Mouse (Mus musculus) forebrain, embryonic 13.5 days (tissue): ENCODE results near the gene Defb22. TPM values are rescaled to one million over a fixed set of nuclear protein-coding genes. Genes with fewer than 3 reads are reported as not detected.

Source experiments
- ATAC-seq: fragments of 200-750 bp; cut with Nextera tagmentation; 2 replicates; pipeline ENCODE4 v1.8.0; 2017
- H3K27ac ChIP-seq: fragments of 300-500 bp; sonication (generic); 2 replicates; pipeline ENCODE4 v1.5.1; 2015; ENCODE audit warnings: inconsistent platforms, mild to moderate bottlenecking, moderate library complexity
- H3K27me3 ChIP-seq: fragments of 300-500 bp; sonication (generic); 2 replicates; pipeline ENCODE4 v1.6.1; 2015; ENCODE audit warnings: mild to moderate bottlenecking, inconsistent platforms
- H3K36me3 ChIP-seq: fragments of 300-500 bp; sonication (generic); 2 replicates; pipeline ENCODE4 v1.6.1; 2015; ENCODE audit warnings: mild to moderate bottlenecking, inconsistent platforms; ENCODE audit not compliant: poor library complexity, severe bottlenecking
- H3K4me1 ChIP-seq: fragments of 300-500 bp; sonication (generic); 2 replicates; pipeline ENCODE4 v1.6.1; 2015; ENCODE audit warnings: inconsistent platforms
- H3K4me2 ChIP-seq: fragments of 300-500 bp; sonication (generic); 2 replicates; pipeline ENCODE4 v1.6.1; 2015; ENCODE audit warnings: inconsistent platforms, mild to moderate bottlenecking, moderate library complexity
- H3K4me3 ChIP-seq: fragments of 300-500 bp; sonication (generic); 2 replicates; pipeline ENCODE4 v1.5.1; 2015; ENCODE audit warnings: mild to moderate bottlenecking, inconsistent platforms
- H3K9ac ChIP-seq: fragments of 300-500 bp; sonication (generic); 2 replicates; pipeline ENCODE4 v1.6.1; 2015; ENCODE audit warnings: mild to moderate bottlenecking, inconsistent platforms
- H3K9me3 ChIP-seq: fragments of 300-500 bp; sonication (generic); replicated peaks from 2 replicates; pipeline ENCODE4 v1.6.1; 2016; ENCODE audit warnings: inconsistent platforms
- WGBS: fragments of 180-500 bp; shearing (Covaris S2); methylation state at CpG from one replicate; pipeline ENCODE4 v1.1.7; 2015; 5-methylcytosine and 5-hydroxymethylcytosine counted together
- polyA plus RNA-seq: library from polyadenylated mRNA; unstranded; fragments of >200 nt; fragmentation: Nextera tagmentation; extraction: Ambion mirVana; gene quantifications from 2 replicates; pipeline ENCODE4 v1.2.1, GENCODE M21; 2015

Defb22 gene
- not detected in 2 replicates for polyA plus RNA-seq

- ATAC-seq, result no peak
Measured at GRCm38 (mm10) chr2:152490038-152490437, at the start of gene Defb22. Gene Defb22, minus strand, starts transcription at chr2:152490138.

GRCm38 (mm10) chr2:152517981-152518380 lies 28.0 kb upstream of the Defb22 start, which contains the start of gene Defb28:
Gene Defb28, plus strand, starts transcription at chr2:152518255.
- Histone ChIP-seq H3K4me1 (no peaks in the 10 kb centered on the region), H3K4me2 (no peak within 1 kb of the TSS), H3K27me3 (no peaks in the 10 kb centered on the region), H3K27ac (no peak within 1 kb of the TSS), H3K9me3 (no peaks in the 10 kb centered on the region), H3K9ac (no peak within 1 kb of the TSS), H3K4me3 (no peak within 1 kb of the TSS), H3K36me3 (no peaks in the 10 kb centered on the region)
- 77% methylated on average over 4 of the region's 4 CpGs for WGBS
- ATAC-seq, result no peak

More at GRCm38 (mm10) chr2:152490038-152490437, at the start of gene Defb22:
- H3K4me3 ChIP-seq, result no peak within 1 kb of the TSS
- H3K4me1 ChIP-seq, result no peaks in the 10 kb centered on the region
- H3K9ac ChIP-seq, result no peak within 1 kb of the TSS
- H3K9me3 ChIP-seq, result no peaks in the 10 kb centered on the region
- H3K27me3 ChIP-seq, result no peaks in the 10 kb centered on the region
- H3K4me2 ChIP-seq, result no peak within 1 kb of the TSS
- no peak within 1 kb of the TSS for H3K27ac ChIP-seq
- no peaks in the 10 kb centered on the region for H3K36me3 ChIP-seq

DNA sequence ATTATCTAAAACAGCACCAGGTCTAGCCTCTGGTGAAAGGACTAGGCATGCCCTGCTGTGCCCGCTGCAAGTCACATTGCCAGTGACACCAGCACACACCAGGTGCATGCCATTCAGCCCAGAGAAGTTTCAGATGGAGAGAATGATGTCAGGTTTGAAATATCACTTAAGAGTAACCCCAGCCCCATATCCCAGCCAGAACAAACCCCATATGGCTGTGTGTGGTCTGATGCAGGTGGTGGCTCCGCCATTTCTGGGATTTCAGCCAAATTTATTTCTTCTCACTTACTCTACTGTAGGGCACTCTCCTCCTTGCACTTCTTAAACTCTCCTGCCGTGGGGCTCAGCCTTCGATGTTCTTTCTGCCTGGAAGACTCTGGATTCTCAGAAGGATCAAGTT lies 26.1 kb upstream of the Defb22 start:
- H3K4me2 ChIP-seq, result no peak overlapping the region
- H3K27me3 ChIP-seq, result no peaks in the 10 kb centered on the region
- H3K4me1 ChIP-seq, result no peaks in the 10 kb centered on the region
- no peaks in the 10 kb centered on the region for H3K9me3 ChIP-seq
- H3K9ac ChIP-seq, result no peak overlapping the region
- 70% methylated on average over 4 of the region's 4 CpGs for WGBS
- no peaks in the 10 kb centered on the region for H3K36me3 ChIP-seq
- no peak overlapping the region for H3K4me3 ChIP-seq
- no peak overlapping the region for H3K27ac ChIP-seq
- ATAC-seq, result no peak

GRCm38 (mm10) chr2:152511592-152511991 lies 21.7 kb upstream of the Defb22 start, which contains the start of gene Defb26:
Gene Defb26, minus strand, starts transcription at chr2:152511692.
- ATAC-seq, result no peak
- Histone ChIP-seq H3K27me3 (no peaks in the 10 kb centered on the region), H3K9ac (no peak within 1 kb of the TSS), H3K4me2 (no peak within 1 kb of the TSS), H3K4me1 (no peaks in the 10 kb centered on the region), H3K36me3 (no peaks in the 10 kb centered on the region), H3K27ac (no peak within 1 kb of the TSS), H3K4me3 (no peak within 1 kb of the TSS), H3K9me3 (no peaks in the 10 kb centered on the region)
- 67% methylated on average over 1 of the region's 1 CpGs for WGBS

DNA sequence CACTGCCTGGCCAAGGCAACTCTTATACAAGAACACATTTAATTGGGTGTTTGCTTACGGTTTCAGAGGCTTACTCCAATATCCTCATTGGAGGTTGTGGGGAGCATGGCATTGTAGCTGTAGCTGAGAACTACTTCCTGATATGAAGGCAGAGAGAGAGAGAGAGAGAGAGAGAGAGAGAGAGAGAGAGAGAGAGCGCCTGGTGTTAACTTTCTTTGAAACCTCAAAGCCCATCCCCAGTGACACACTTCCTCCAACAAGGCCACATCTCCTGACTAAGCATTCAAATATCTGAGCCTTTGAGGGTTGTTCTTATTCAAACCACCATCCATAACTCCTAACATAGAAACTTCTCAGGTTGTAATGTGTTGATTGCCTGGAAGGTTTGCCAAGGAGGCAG lies 14.0 kb upstream of the Defb22 start:
- no peaks in the 10 kb centered on the region for H3K36me3 ChIP-seq
- H3K9me3 ChIP-seq, result no peaks in the 10 kb centered on the region
- H3K4me1 ChIP-seq, result no peaks in the 10 kb centered on the region
- H3K4me3 ChIP-seq, result no peak overlapping the region
- no peaks in the 10 kb centered on the region for H3K27me3 ChIP-seq
- no peak for ATAC-seq
- H3K27ac ChIP-seq, result no peak overlapping the region
- WGBS, result 88% methylated on average over 2 of the region's 2 CpGs
- no peak overlapping the region for H3K4me2 ChIP-seq
- no peak overlapping the region for H3K9ac ChIP-seq

GRCm38 (mm10) chr2:152500863-152501229 lies 10.9 kb upstream of the Defb22 start:
- Histone ChIP-seq H3K4me2 (no peak overlapping the region), H3K4me3 (no peak overlapping the region), H3K9ac (no peak overlapping the region), H3K4me1 (no peaks in the 10 kb centered on the region), H3K27me3 (no peaks in the 10 kb centered on the region), H3K9me3 (no peaks in the 10 kb centered on the region), H3K36me3 (no peaks in the 10 kb centered on the region), H3K27ac (no peak overlapping the region)
- ATAC-seq, result no peak
- 80% methylated on average over 6 of the region's 6 CpGs for WGBS

GRCm38 (mm10) chr2:152500204-152500862 lies 10.4 kb upstream of the Defb22 start:
- no peak overlapping the region for H3K4me3 ChIP-seq
- H3K27ac ChIP-seq, result no peak overlapping the region
- 84% methylated on average over 7 of the region's 7 CpGs for WGBS
- ATAC-seq, result no peak
- no peak overlapping the region for H3K4me2 ChIP-seq
- no peaks in the 10 kb centered on the region for H3K9me3 ChIP-seq
- no peaks in the 10 kb centered on the region for H3K36me3 ChIP-seq
- H3K27me3 ChIP-seq, result no peaks in the 10 kb centered on the region
- H3K9ac ChIP-seq, result no peak overlapping the region
- no peaks in the 10 kb centered on the region for H3K4me1 ChIP-seq

GRCm38 (mm10) chr2:152498020-152498419 lies 8.1 kb upstream of the Defb22 start:
- 85% methylated on average over 6 of the region's 6 CpGs for WGBS
- Histone ChIP-seq H3K4me1 (no peaks in the 10 kb centered on the region), H3K9me3 (no peaks in the 10 kb centered on the region), H3K9ac (no peak overlapping the region), H3K4me3 (no peak overlapping the region), H3K36me3 (no peaks in the 10 kb centered on the region), H3K27me3 (no peaks in the 10 kb centered on the region), H3K4me2 (no peak overlapping the region), H3K27ac (no peak overlapping the region)
- ATAC-seq, result no peak

DNA sequence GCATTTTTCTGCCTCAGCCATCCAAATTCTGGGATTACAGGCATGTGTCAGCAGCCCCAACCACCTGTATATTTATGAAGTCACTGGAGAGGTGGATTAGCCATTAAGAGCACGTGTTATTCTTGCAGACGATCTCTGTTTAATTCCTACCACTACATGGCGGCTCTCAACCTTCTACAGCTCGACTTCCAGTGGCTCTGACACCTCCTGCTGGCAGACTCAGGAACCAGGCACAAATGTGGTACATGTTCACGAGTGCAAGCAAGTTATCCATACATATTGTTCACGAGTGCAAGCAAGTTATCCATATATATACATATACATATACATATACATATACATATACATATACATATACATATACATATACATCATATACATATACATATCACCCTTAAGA lies 3.2 kb upstream of the Defb22 start:
- H3K9me3 ChIP-seq, result no peaks in the 10 kb centered on the region
- H3K27ac ChIP-seq, result no peak overlapping the region
- 84% methylated on average over 6 of the region's 6 CpGs for WGBS
- no peaks in the 10 kb centered on the region for H3K4me1 ChIP-seq
- ATAC-seq, result no peak
- H3K4me3 ChIP-seq, result no peak overlapping the region
- H3K4me2 ChIP-seq, result no peak overlapping the region
- H3K27me3 ChIP-seq, result no peaks in the 10 kb centered on the region
- H3K9ac ChIP-seq, result no peak overlapping the region
- no peaks in the 10 kb centered on the region for H3K36me3 ChIP-seq

- WGBS, result 84% methylated on average over 2 of the region's 2 CpGs
- ATAC-seq, result no peak
Measured at GRCm38 (mm10) chr2:152487024-152487423, 2.9 kb downstream of the Defb22 start.

GRCm38 (mm10) chr2:152481726-152482125 lies 8.2 kb downstream of the Defb22 start:
- Histone ChIP-seq H3K27ac (no peak overlapping the region), H3K4me1 (no peaks in the 10 kb centered on the region), H3K4me3 (no peak overlapping the region), H3K4me2 (no peak overlapping the region), H3K9ac (no peak overlapping the region), H3K9me3 (no peaks in the 10 kb centered on the region), H3K27me3 (no peaks in the 10 kb centered on the region), H3K36me3 (no peaks in the 10 kb centered on the region)
- WGBS, result 88% methylated on average over 7 of the region's 7 CpGs
- no peak for ATAC-seq

More at GRCm38 (mm10) chr2:152487024-152487423, 2.9 kb downstream of the Defb22 start:
- H3K4me2 ChIP-seq, result no peak overlapping the region
- no peak overlapping the region for H3K27ac ChIP-seq
- no peaks in the 10 kb centered on the region for H3K9me3 ChIP-seq
- no peaks in the 10 kb centered on the region for H3K36me3 ChIP-seq
- no peaks in the 10 kb centered on the region for H3K27me3 ChIP-seq
- H3K4me3 ChIP-seq, result no peak overlapping the region
- no peak overlapping the region for H3K9ac ChIP-seq
- no peaks in the 10 kb centered on the region for H3K4me1 ChIP-seq

DNA sequence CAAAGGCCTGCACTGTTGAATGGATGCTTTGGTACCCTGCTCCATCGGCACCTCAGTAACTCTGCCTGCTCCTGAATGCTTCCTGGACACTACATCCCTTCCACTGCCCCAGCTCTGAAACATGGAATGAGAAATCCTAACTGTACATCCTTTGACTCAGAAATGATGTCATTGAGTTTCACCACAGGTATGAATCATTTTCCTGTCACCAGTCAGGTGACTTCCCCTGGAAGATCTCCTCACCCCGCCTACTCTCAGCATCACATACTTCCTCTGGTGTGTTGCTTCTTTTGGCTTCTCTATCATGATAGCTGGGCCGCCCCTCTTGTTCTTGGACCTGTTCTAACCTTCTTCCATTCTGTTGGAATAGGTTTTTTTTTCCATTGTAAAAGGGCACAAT lies 9.1 kb downstream of the Defb22 start:
- Histone ChIP-seq H3K4me3 (no peak overlapping the region), H3K27me3 (no peaks in the 10 kb centered on the region), H3K9ac (no peak overlapping the region), H3K36me3 (no peaks in the 10 kb centered on the region), H3K9me3 (no peaks in the 10 kb centered on the region), H3K4me2 (no peak overlapping the region), H3K27ac (no peak overlapping the region), H3K4me1 (no peaks in the 10 kb centered on the region)
- WGBS, result 93% methylated on average over 3 of the region's 3 CpGs
- ATAC-seq, result no peak

DNA sequence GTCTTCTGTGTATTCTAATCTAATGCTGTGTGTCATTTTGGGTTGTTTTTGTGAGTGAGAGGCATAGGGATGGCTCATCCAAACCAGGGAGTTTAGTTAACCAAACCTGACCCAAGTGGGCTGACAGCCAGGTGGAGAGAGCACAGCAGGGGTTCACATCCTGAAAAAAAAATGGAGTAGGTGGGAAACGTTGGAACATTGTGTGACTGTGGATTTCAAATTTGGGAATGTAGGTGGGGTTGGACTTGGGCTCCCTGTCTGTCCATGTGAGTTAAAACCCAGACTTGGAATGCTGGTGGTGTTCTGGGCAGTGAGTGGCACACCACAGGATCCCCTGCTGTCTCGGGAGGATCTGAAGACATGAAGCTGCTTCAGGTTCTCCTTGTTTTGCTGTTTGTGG lies 13.2 kb downstream of the Defb22 start, which contains the start of gene Defb20:
Defb20 (plus strand) TSS at position 301 of the 400 bp plus-strand sequence.
- Histone ChIP-seq H3K9me3 (no peaks in the 10 kb centered on the region), H3K9ac (no peak within 1 kb of the TSS), H3K27me3 (no peaks in the 10 kb centered on the region), H3K27ac (no peak within 1 kb of the TSS), H3K4me2 (no peak within 1 kb of the TSS), H3K4me3 (no peak within 1 kb of the TSS), H3K4me1 (no peaks in the 10 kb centered on the region), H3K36me3 (no peaks in the 10 kb centered on the region)
- no peak for ATAC-seq
- 69% methylated on average over 2 of the region's 2 CpGs for WGBS
